Mouse (Mus musculus) stomach, postnatal 0 days (tissue): ENCODE data around the gene Gm10309. TPM values are rescaled to one million over a fixed set of nuclear protein-coding genes. Genes with fewer than 3 reads are reported as not detected.
A peak's percentile ranks its signal among the peaks of the same experiment; 100 is the strongest.

Source experiments
- ATAC-seq: fragments of 200-750 bp; cut with Nextera tagmentation; 2 replicates; pipeline ENCODE4 v1.8.0; 2017; ENCODE audit not compliant: low FRiP score, low TSS enrichment
- DNase-seq: peaks from one replicate; pipeline ENCODE4 v3.0.0-alpha.2; 2016; ENCODE audit warnings: low spot score
- H3K27ac ChIP-seq: fragments of 300-500 bp; sonication (generic); replicated peaks from 2 replicates; pipeline ENCODE4 v1.5.1; 2014; ENCODE audit warnings: mild to moderate bottlenecking, control low read depth
- H3K27me3 ChIP-seq: fragments of 300-500 bp; sonication (generic); 2 replicates; pipeline ENCODE4 v1.6.1; 2014; ENCODE audit warnings: low read length; ENCODE audit not compliant: control insufficient read depth, insufficient read depth
- H3K36me3 ChIP-seq: fragments of 300-500 bp; sonication (generic); 2 replicates; pipeline ENCODE4 v1.6.1; 2014; ENCODE audit warnings: low read length, mixed read lengths; ENCODE audit not compliant: control insufficient read depth, insufficient read depth
- H3K4me1 ChIP-seq: fragments of 300-500 bp; sonication (generic); replicated peaks from 2 replicates; pipeline ENCODE4 v1.6.1; 2014; ENCODE audit warnings: antibody characterized with exemption; ENCODE audit not compliant: control insufficient read depth, insufficient read depth
- H3K4me2 ChIP-seq: fragments of 300-500 bp; sonication (generic); replicated peaks from 2 replicates; pipeline ENCODE4 v1.6.1; 2014; ENCODE audit warnings: low read depth, mild to moderate bottlenecking, control low read depth, moderate library complexity
- H3K4me3 ChIP-seq: fragments of 300-500 bp; sonication (generic); 2 replicates; pipeline ENCODE4 v1.5.1; 2014; ENCODE audit warnings: low read depth, low read length, control low read depth
- H3K9ac ChIP-seq: fragments of 300-500 bp; sonication (generic); 2 replicates; pipeline ENCODE4 v1.6.1; 2014; ENCODE audit warnings: mild to moderate bottlenecking, low read length, control low read depth, mixed read lengths
- H3K9me3 ChIP-seq: fragments of 300-500 bp; sonication (generic); 2 replicates; pipeline ENCODE4 v1.6.1; 2016; ENCODE audit warnings: low read length; ENCODE audit not compliant: control insufficient read depth
- CTCF ChIP-seq: IDR thresholded peaks from 2 replicates; pipeline ENCODE4 v1.5.1; 2016; ENCODE audit warnings: antibody characterized with exemption, low read depth, mild to moderate bottlenecking, moderate library complexity
- EP300 ChIP-seq: optimal IDR thresholded peaks from 2 replicates; pipeline ENCODE3; 2016; ENCODE audit warnings: antibody characterized with exemption
- WGBS: fragments of 180-500 bp; shearing (Covaris S2); extraction: QIAGEN DNeasy Blood & Tissue Kit; methylation state at CpG from one replicate; pipeline ENCODE4 v1.1.7; 2014; 5-methylcytosine and 5-hydroxymethylcytosine counted together
- polyA plus RNA-seq: library from polyadenylated mRNA; unstranded; fragments of >200 nt; fragmentation: Nextera tagmentation; extraction: Ambion mirVana; gene quantifications from 2 replicates; pipeline ENCODE4 v1.2.1, GENCODE M21; 2015

Gm10309 gene
- polyA plus RNA-seq, 1 experiment from 2014 or later = 0.08 TPM

DNA sequence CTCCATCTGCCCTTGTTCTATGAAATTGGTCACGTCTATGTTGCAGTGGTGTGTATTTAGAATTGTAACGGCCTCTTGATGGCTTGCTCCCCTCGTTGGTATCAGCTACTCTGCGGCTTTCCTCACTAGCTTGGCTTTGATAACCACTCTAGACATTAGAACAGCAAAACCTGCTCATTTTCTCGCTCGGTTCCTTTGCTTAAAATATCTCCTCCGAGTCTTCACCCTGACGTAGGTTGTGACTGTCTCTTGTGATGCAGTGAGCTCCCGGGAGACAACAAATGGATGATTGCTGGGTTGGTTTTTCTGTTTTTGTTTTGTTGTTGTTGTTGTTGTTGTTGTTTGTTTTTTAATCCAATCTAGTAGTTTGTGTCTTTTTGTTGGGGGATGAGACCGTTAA lies 24.0 kb upstream of the Gm10309 start:
- no peaks in the 10 kb centered on the region for H3K27me3 ChIP-seq
- H3K27ac ChIP-seq = no peak overlapping the region; the same call in 1 of the 2 replicates
- no peak overlapping the region for H3K9ac ChIP-seq
- TF ChIP-seq EP300 (no peak), CTCF (no peak)
- 75% methylated on average over 10 of the region's 10 CpGs for WGBS
- no peak for DNase-seq
- no peaks in the 10 kb centered on the region for H3K36me3 ChIP-seq
- H3K4me2 ChIP-seq = no peak overlapping the region
- H3K4me3 ChIP-seq = no peak overlapping the region
- H3K9me3 ChIP-seq = no peaks in the 10 kb centered on the region
- ATAC-seq = no peak
- H3K4me1 ChIP-seq = peaks cover 3% of the 10 kb centered on the region; the same call in 1 of the 2 replicates

DNA sequence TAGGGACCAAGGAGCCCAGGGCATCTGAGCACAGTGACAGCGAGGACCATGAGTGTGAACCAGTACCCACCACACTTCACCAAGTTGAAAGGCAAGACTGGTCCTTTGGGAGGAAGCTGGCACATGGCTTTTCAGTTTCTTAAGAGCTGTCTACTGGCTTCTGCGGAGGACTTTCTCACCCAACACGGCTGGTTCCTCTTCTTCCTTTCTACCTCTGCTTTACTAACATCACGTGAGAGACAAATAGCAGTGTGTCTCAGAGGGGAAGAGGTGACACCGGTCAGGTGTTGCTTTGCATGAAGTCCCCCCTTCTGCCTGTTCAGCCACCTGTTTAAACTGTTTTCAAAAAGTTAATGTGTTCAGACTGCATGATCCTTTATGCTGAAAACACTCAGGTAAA lies 22.3 kb upstream of the Gm10309 start:
- 0 out of 2 replicates have a peak, but pooled peaks have one; percentile 35 for ATAC-seq
- no peak overlapping the region for H3K9ac ChIP-seq
- H3K27me3 ChIP-seq = no peaks in the 10 kb centered on the region
- no peak overlapping the region for H3K4me2 ChIP-seq
- H3K4me3 ChIP-seq = no peak overlapping the region
- WGBS = 81% methylated on average over 5 of the region's 5 CpGs
- TF ChIP-seq CTCF (no peak), EP300 (no peak)
- no peaks in the 10 kb centered on the region for H3K4me1 ChIP-seq
- no peak overlapping the region for H3K27ac ChIP-seq
- no peaks in the 10 kb centered on the region for H3K9me3 ChIP-seq
- DNase-seq = no peak
- no peaks in the 10 kb centered on the region for H3K36me3 ChIP-seq

DNA sequence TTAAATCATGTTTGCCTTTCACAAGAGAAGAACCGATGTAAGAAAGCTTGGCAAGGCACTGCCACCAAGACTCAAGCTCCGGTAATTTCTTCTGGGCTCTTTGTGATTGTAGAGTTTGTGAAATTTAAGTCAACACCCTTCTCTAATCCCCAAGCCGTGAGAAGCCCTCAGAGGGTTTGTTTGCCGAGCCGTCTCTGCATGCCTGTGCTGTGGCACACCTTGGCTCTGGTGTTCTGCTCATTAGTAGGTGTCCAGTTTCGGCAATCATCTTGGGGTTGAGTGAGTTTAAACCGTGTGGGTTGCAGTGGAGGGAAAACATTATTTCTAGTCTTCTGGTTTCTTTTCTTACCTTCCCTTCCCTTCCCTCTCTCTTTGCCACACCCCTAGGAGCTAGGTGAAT lies 21.0 kb upstream of the Gm10309 start:
- TF ChIP-seq CTCF (no peak), EP300 (no peak)
- Histone ChIP-seq H3K9me3 (no peaks in the 10 kb centered on the region), H3K27me3 (no peaks in the 10 kb centered on the region), H3K9ac (no peak overlapping the region), H3K36me3 (no peaks in the 10 kb centered on the region), H3K4me2 (no peak overlapping the region), H3K4me1 (no peaks in the 10 kb centered on the region), H3K27ac (no peak overlapping the region), H3K4me3 (no peak overlapping the region)
- DNase-seq (no peak), ATAC-seq (peak; percentile 55; the same call in 1 of the 2 replicates)
- 58% methylated on average over 7 of the region's 7 CpGs for WGBS

DNA sequence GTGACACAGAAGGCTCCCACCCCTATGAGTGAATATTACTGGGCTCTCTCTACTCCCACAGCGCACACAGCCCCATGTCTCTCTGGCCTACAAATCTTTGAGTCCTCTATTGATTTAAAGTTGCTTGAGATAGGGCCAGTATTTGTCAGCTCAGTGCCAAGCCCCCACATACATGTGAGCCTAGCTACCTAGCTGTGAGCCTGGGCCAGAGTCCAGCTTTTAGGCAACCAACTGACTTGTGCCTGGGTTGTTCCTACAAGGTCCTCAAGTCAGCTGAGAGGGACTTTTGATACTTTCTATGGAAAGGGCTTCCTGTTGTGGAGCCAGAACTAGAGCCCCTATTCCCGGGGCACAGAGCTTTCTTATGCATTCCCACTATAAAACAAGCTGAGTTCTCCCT lies 20.0 kb upstream of the Gm10309 start:
- DNase-seq = no peak
- H3K9ac ChIP-seq = no peak overlapping the region
- no peaks in the 10 kb centered on the region for H3K27me3 ChIP-seq
- H3K4me2 ChIP-seq = no peak overlapping the region
- TF ChIP-seq EP300 (no peak), CTCF (no peak)
- H3K4me3 ChIP-seq = no peak overlapping the region
- 86% methylated on average over 2 of the region's 2 CpGs for WGBS
- H3K27ac ChIP-seq = no peak overlapping the region
- H3K9me3 ChIP-seq = no peaks in the 10 kb centered on the region
- H3K4me1 ChIP-seq = no peaks in the 10 kb centered on the region
- H3K36me3 ChIP-seq = no peaks in the 10 kb centered on the region
- no peak for ATAC-seq

DNA sequence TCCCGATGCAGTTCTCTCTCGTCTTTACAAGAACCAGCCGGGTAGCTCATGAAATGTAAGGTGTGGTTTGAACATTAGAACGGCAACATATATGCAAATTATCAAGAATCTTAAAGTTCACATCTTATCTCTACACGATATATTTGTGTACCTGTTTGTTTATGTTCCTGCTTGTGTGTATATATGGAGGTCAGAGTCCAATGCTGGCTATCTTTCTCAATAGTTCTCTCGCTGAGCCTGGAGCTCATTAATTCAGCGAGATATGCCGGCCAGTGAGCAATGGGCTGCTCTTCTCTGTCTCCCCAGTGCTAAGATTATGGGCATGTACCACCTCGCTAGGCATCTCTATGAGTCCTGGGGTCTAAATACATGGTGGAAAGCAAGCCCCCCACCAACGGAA lies 18.8 kb upstream of the Gm10309 start:
- TF ChIP-seq CTCF (no peak), EP300 (no peak)
- Histone ChIP-seq H3K4me2 (no peak overlapping the region), H3K4me3 (no peak overlapping the region), H3K27ac (no peak overlapping the region), H3K36me3 (no peaks in the 10 kb centered on the region), H3K9ac (no peak overlapping the region), H3K9me3 (no peaks in the 10 kb centered on the region), H3K4me1 (no peaks in the 10 kb centered on the region), H3K27me3 (no peaks in the 10 kb centered on the region)
- WGBS = 79% methylated on average over 10 of the region's 10 CpGs
- no peak for ATAC-seq
- DNase-seq = no peak

DNA sequence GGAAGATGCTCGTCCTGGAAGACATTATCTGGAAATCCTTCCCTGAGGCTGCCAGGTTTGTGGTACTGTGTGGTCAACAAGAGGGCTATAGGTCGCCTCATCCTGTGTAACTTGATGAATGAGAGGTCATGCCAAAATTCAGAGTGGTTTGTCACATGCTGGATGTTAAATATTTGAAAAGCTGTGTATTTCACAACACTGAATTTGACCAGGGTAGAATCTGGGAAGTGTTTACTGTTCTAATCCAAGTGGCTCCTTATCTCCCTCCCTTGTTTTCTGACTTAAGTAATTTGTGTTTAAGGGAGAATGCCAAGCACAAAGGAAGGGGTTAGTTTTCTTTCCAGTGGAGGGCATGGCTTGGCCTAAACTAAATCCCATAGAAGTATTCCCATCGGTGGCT lies 18.3 kb upstream of the Gm10309 start:
- DNase-seq (no peak), ATAC-seq (no peak)
- Histone ChIP-seq H3K4me3 (no peak overlapping the region), H3K4me1 (no peaks in the 10 kb centered on the region), H3K4me2 (no peak overlapping the region), H3K27ac (no peak overlapping the region), H3K9ac (no peak overlapping the region), H3K27me3 (no peaks in the 10 kb centered on the region), H3K36me3 (no peaks in the 10 kb centered on the region), H3K9me3 (no peaks in the 10 kb centered on the region)
- TF ChIP-seq CTCF (no peak), EP300 (no peak)
- 60% methylated on average over 3 of the region's 3 CpGs for WGBS
